Mouse (Mus musculus): ENCODE data around the gene Zfp422. TPM values are rescaled to one million over a fixed set of nuclear protein-coding genes. Genes with fewer than 3 reads are reported as not detected.

Zfp422 gene
- 132 and 135 TPM in 2 replicates for polyA plus RNA-seq (2015; fragmentation: Nextera tagmentation; extraction: Ambion mirVana)

- peak; percentile 85 for ATAC-seq (ENCODE audit: insufficient read depth, low FRiP score, low read depth)
- Histone ChIP-seq H3K27ac (peak within 1 kb of the TSS; percentile 90), H3K9me3 (no peaks in the 10 kb centered on the region), H3K27me3 (replicated peaks) (no peaks in the 10 kb centered on the region), H3K4me2 (peak within 1 kb of the TSS; percentile 54), H3K4me3 (replicated peaks) (peak within 1 kb of the TSS; percentile 78), H3K36me3 (peaks cover 6% of the 10 kb centered on the region; the same call in 1 of the 2 replicates), H3K4me1 (no peaks in the 10 kb centered on the region; the same call in 1 of the 2 replicates), H3K9ac (peak within 1 kb of the TSS; percentile 86)
- under 1% methylated on average over 56 of the region's 56 CpGs for WGBS
These were observed at the start of gene Zfp422 for GRCm38 (mm10) chr6:116628539-116629171. Zfp422 (minus strand) TSS chr6:116628999.

DNA sequence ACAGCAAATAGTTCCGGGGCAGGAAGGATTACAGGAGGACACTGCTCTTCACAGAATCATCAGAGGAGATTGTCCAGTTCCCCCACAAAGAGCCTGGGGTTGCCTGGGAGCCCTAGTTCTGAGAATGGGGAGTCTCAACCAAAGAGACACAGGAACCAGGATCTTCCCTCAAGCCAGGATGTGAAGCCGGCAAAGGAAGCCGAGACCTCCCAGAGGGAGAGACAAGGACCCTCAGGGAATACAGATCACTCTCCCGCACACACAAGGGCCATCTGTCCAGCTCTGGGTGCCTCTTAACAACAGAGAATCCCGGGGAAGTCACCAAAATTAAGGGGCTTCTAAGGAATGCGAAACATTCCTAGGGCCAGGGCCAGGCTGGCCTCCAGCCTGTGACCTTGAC is 48.5 kb upstream of the Zfp422 start:
- no peak for ATAC-seq (ENCODE audit: insufficient read depth, low FRiP score, low read depth)
- no peak overlapping the region for H3K4me2 ChIP-seq
- no peak overlapping the region for H3K4me3 ChIP-seq (replicated peaks)
- H3K9me3 ChIP-seq, result no peaks in the 10 kb centered on the region
- H3K9ac ChIP-seq, result no peak overlapping the region
- H3K4me1 ChIP-seq, result peaks cover 19% of the 10 kb centered on the region
- no peak overlapping the region for H3K27ac ChIP-seq
- no peaks in the 10 kb centered on the region for H3K27me3 ChIP-seq (replicated peaks)
- H3K36me3 ChIP-seq, result no peaks in the 10 kb centered on the region
- 65% methylated on average over 6 of the region's 6 CpGs for WGBS

GRCm38 (mm10) chr6:116676355-116676913 is 47.6 kb upstream of the Zfp422 start:
- Histone ChIP-seq H3K4me1 (peaks cover 20% of the 10 kb centered on the region), H3K9me3 (no peaks in the 10 kb centered on the region), H3K4me3 (replicated peaks) (no peak overlapping the region), H3K27me3 (replicated peaks) (no peaks in the 10 kb centered on the region), H3K4me2 (no peak overlapping the region), H3K9ac (no peak overlapping the region), H3K36me3 (no peaks in the 10 kb centered on the region), H3K27ac (no peak overlapping the region)
- ATAC-seq (ENCODE audit: insufficient read depth, low FRiP score, low read depth), result no peak
- WGBS, result 54% methylated on average over 10 of the region's 10 CpGs

DNA sequence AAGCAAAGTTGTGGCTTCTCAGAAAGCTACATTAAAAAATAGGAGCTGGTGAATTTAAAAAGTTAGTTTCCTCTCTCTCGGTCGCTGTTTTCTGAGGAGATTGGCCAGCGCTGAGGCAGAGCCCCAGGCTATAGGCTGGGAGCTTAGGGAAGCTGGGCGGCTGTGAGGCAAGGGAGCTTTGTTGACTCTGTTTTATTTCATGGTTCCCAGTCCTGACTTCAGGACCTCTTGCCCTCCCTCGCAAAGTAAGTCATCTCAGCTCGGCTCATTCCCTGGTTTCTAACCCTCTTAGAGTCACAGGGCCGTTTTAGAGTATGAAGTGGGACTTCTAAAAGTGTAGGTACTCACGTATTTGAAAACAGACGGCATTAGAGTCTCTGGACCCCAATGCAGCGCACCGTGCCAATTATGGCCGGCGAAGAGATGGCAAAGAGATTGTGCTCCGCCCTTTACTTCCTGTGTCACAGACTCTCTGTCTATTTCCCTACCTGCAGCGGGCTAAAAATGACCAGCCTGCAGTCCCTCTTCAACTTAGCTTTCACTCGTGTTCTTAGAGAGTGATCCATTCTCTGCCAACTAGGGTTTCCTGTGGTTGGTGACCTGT is 45.6 kb upstream of the Zfp422 start:
- Histone ChIP-seq H3K4me2 (peak overlapping the region; percentile 98), H3K4me3 (replicated peaks) (peak overlapping the region; percentile 52), H3K9me3 (no peaks in the 10 kb centered on the region), H3K4me1 (peaks cover 34% of the 10 kb centered on the region), H3K9ac (0 out of 2 replicates have a peak overlapping the region, but pooled peaks have one; percentile 16), H3K27ac (peak overlapping the region; percentile 80), H3K27me3 (replicated peaks) (no peaks in the 10 kb centered on the region), H3K36me3 (no peaks in the 10 kb centered on the region)
- no peak for ATAC-seq (ENCODE audit: insufficient read depth, low FRiP score, low read depth)
- 20% methylated on average over 16 of the region's 16 CpGs for WGBS

GRCm38 (mm10) chr6:116673471-116674282 is 44.9 kb upstream of the Zfp422 start, which contains the start of gene Rassf4:
Rassf4 (minus strand) TSS chr6:116673952.
- under 1% methylated on average over 44 of the region's 44 CpGs for WGBS
- Histone ChIP-seq H3K4me3 (replicated peaks) (peak within 1 kb of the TSS; percentile 52), H3K27ac (peak within 1 kb of the TSS; percentile 80), H3K9ac (0 out of 2 replicates have a peak within 1 kb of the TSS, but pooled peaks have one; percentile 16), H3K36me3 (no peaks in the 10 kb centered on the region), H3K4me1 (peaks cover 34% of the 10 kb centered on the region), H3K9me3 (no peaks in the 10 kb centered on the region), H3K27me3 (replicated peaks) (no peaks in the 10 kb centered on the region), H3K4me2 (peak within 1 kb of the TSS; percentile 98)
- peak; percentile 87 for ATAC-seq (ENCODE audit: insufficient read depth, low FRiP score, low read depth)

GRCm38 (mm10) chr6:116672349-116672748 is 43.5 kb upstream of the Zfp422 start:
- WGBS, result 70% methylated on average over 5 of the region's 5 CpGs
- Histone ChIP-seq H3K9me3 (no peaks in the 10 kb centered on the region), H3K4me1 (peaks cover 34% of the 10 kb centered on the region), H3K27me3 (replicated peaks) (no peaks in the 10 kb centered on the region), H3K4me2 (peak overlapping the region; percentile 27; the same call in 1 of the 2 replicates), H3K27ac (no peak overlapping the region), H3K4me3 (replicated peaks) (no peak overlapping the region), H3K9ac (no peak overlapping the region), H3K36me3 (no peaks in the 10 kb centered on the region)
- no peak for ATAC-seq (ENCODE audit: insufficient read depth, low FRiP score, low read depth)

- Histone ChIP-seq H3K9me3 (no peaks in the 10 kb centered on the region), H3K4me2 (no peak overlapping the region; the same call in 1 of the 2 replicates), H3K36me3 (no peaks in the 10 kb centered on the region), H3K27me3 (replicated peaks) (no peaks in the 10 kb centered on the region), H3K27ac (no peak overlapping the region), H3K9ac (no peak overlapping the region), H3K4me3 (replicated peaks) (no peak overlapping the region), H3K4me1 (peaks cover 33% of the 10 kb centered on the region)
- WGBS, result 79% methylated on average over 4 of the region's 4 CpGs
- ATAC-seq (ENCODE audit: insufficient read depth, low FRiP score, low read depth), result no peak
These were observed 43.0 kb upstream of the Zfp422 start for GRCm38 (mm10) chr6:116671768-116672167.

DNA sequence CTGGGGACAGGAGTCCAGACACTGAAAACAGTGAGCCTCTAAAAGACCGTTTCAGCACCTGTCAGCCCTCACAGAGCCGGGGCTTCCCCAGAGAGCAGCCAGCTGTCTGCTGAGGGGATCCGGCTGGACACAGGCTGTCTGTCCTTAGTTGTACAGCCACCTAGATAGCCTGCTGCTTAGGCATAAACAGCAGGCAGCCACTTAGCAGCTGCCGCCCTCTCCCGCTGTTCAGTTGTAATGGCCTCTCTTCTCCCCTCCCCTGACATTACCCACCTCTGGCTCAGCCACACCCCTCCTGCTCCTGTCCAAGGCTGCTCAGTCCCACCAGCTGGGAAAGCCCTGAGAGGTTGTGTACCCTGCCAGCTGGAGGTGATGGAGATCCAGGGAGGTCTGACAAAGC is 42.2 kb upstream of the Zfp422 start:
- 15% methylated on average over 5 of the region's 5 CpGs for WGBS
- no peaks in the 10 kb centered on the region for H3K9me3 ChIP-seq
- ATAC-seq (ENCODE audit: insufficient read depth, low FRiP score, low read depth), result peak; percentile 15; the same call in 1 of the 2 replicates
- H3K4me1 ChIP-seq, result peaks cover 32% of the 10 kb centered on the region
- no peaks in the 10 kb centered on the region for H3K36me3 ChIP-seq
- no peaks in the 10 kb centered on the region for H3K27me3 ChIP-seq (replicated peaks)
- no peak overlapping the region for H3K9ac ChIP-seq
- no peak overlapping the region for H3K27ac ChIP-seq
- H3K4me2 ChIP-seq, result 0 out of 2 replicates have a peak overlapping the region, but pooled peaks have one; percentile 4
- no peak overlapping the region for H3K4me3 ChIP-seq (replicated peaks)

- Histone ChIP-seq H3K4me2 (no peak overlapping the region), H3K36me3 (no peaks in the 10 kb centered on the region), H3K27ac (no peak overlapping the region), H3K9me3 (no peaks in the 10 kb centered on the region), H3K9ac (no peak overlapping the region), H3K4me3 (replicated peaks) (no peak overlapping the region), H3K4me1 (peaks cover 32% of the 10 kb centered on the region), H3K27me3 (replicated peaks) (no peaks in the 10 kb centered on the region)
- WGBS, result 55% methylated on average over 6 of the region's 6 CpGs
- no peak for ATAC-seq (ENCODE audit: insufficient read depth, low FRiP score, low read depth)
These were observed 41.3 kb upstream of the Zfp422 start for GRCm38 (mm10) chr6:116670144-116670543.

DNA sequence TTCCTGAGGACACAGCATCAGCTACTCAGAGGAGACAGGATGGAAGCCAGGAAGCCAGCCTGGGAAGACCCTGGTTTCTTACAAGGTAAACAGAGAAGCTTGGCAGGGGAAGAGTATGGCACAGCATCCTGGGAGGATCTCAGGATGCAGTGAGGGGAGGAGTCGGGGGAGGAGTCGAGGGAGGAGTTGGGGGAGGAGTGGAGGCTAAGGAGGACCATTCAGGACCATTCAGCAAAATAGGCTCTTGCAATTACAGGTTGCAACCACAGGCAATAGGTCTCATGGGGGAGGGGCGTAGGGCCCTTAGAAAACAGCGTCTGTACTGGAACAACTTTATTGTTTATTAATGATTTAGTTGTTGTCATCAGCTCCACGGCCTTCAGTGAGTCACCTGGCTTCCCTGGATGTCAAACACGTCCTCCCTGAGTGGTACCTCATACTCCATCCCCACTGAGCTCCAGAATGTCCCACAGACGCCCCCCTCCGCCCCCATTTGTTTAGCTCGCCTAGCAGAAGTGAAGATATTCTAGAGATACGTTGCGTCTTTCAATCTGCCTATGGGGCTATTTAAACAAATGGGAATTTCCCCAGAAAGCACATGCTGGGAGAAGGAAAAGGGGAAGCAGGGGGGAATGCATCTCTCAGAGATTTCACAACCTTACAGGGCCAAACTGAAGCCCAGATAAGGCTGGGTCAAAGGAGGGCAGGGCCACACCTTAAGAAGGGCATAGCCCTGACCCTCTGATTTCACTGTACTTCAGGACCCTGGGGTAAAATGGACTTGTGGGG is 40.1 kb upstream of the Zfp422 start:
- Histone ChIP-seq H3K4me2 (no peak overlapping the region), H3K27ac (no peak overlapping the region), H3K9ac (no peak overlapping the region), H3K27me3 (replicated peaks) (no peaks in the 10 kb centered on the region), H3K36me3 (no peaks in the 10 kb centered on the region), H3K9me3 (no peaks in the 10 kb centered on the region), H3K4me1 (peaks cover 25% of the 10 kb centered on the region), H3K4me3 (replicated peaks) (no peak overlapping the region)
- ATAC-seq (ENCODE audit: insufficient read depth, low FRiP score, low read depth), result no peak
- 45% methylated on average over 11 of the region's 11 CpGs for WGBS

- H3K9ac ChIP-seq, result no peak overlapping the region
- no peaks in the 10 kb centered on the region for H3K27me3 ChIP-seq (replicated peaks)
- H3K9me3 ChIP-seq, result no peaks in the 10 kb centered on the region
- no peaks in the 10 kb centered on the region for H3K36me3 ChIP-seq
- no peak overlapping the region for H3K27ac ChIP-seq
- no peak overlapping the region for H3K4me3 ChIP-seq (replicated peaks)
- H3K4me1 ChIP-seq, result peaks cover 16% of the 10 kb centered on the region; the same call in 1 of the 2 replicates
- H3K4me2 ChIP-seq, result no peak overlapping the region
- 60% methylated on average over 3 of the region's 3 CpGs for WGBS
- ATAC-seq (ENCODE audit: insufficient read depth, low FRiP score, low read depth), result no peak
These were observed 38.6 kb upstream of the Zfp422 start for GRCm38 (mm10) chr6:116667382-116667781.

Data from stomach, embryonic 15.5 days (tissue).